Mouse (Mus musculus): ENCODE measurements around the gene Gtsf1.
A peak's percentile ranks its signal among the peaks of the same experiment; 100 is the strongest.

Gtsf1 gene

DNA sequence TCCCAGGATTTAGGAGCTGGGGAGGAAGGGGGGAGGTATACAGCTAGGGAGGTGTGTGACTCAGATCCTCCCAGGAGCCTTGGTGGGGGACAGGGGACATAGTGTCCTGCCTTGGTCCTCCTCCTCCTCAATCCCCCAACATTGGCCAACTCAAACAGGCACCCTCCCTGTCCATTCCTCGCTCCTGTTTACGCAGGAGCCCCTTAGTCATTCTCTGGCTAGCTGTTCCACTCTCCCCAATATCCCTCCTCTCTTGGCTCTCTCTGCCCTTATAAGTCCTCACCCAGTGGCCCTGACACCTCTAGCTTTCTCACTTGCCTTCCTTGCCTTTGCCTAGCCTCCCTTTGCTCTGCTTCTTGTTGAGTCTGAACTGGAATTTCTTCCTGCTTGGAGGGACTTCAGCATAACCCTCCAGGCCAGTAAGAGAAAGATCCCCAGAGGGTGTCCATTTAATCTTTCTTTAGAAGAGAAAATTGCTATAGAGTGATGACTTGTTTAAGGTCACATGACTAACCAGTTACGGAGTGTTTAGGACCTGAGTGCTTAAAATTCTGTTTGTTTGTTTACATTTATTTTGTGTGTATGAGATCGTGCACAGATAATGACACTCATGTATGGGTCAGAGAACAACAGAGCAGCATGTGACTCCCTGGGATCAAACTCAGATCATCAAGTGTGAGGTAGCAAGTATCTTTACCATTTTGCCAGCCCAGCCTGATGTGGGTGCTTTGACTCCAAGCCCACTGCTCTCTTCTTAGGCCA, 61.9 kb downstream of the Gtsf1 start:
- Histone ChIP-seq H3K36me3 (ENCODE audit: control insufficient read depth, insufficient read depth, low read length, poor library complexity, severe bottlenecking) (no peaks in the 10 kb centered on the region), H3K27me3 (ENCODE audit: control insufficient read depth, insufficient read depth, low read length, poor library complexity, severe bottlenecking) (no peaks in the 10 kb centered on the region)
- DNase-seq (ENCODE audit: low read depth, low spot score): no peak

DNA sequence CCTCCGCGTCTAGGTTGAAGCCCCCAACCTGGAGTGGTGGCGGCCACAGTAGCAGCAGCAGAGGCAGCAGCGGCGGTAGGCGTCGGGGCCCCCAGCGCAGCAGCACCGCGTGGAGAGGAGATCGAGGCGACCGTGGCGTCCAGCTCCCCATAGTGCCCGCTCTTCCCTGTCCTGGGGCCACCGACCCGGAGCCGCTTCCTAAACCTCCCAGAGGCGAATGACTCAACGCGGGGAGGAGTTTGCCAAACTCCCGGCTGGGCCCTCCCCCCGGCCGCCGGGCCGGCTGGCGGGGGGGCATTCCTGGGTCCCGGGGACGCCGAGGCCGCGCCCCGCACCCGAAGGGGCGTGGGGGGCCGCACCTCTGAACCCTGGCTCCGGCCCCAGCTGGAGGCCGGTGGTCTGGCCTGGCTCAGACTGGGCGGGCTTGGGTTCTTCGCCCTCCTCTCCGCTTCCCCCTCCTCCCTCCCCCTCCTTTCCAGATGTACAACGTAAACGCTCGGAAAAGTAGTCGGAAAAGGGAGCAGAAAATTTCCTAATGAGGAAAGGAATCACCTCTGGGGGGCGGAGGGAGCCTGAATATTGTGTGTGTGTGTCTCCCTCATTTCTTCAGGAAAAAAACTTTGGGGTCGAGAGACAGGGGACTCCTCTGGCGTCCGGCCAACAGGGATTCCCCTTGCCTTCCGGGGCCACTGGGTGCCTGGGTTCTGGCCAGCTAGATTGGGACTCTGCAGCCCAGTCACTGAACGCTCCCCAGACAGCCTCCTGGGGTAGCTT, 63.7 kb downstream of the Gtsf1 start, which contains the start of gene Itga5:
TSS of gene Itga5 (minus strand) at position 388 of the 774 bp plus-strand sequence.
- H3K27me3 ChIP-seq (ENCODE audit: control insufficient read depth, insufficient read depth, low read length, poor library complexity, severe bottlenecking): no peaks in the 10 kb centered on the region
- H3K36me3 ChIP-seq (ENCODE audit: control insufficient read depth, insufficient read depth, low read length, poor library complexity, severe bottlenecking): no peaks in the 10 kb centered on the region
- DNase-seq (ENCODE audit: low read depth, low spot score): peak; percentile 21

DNA sequence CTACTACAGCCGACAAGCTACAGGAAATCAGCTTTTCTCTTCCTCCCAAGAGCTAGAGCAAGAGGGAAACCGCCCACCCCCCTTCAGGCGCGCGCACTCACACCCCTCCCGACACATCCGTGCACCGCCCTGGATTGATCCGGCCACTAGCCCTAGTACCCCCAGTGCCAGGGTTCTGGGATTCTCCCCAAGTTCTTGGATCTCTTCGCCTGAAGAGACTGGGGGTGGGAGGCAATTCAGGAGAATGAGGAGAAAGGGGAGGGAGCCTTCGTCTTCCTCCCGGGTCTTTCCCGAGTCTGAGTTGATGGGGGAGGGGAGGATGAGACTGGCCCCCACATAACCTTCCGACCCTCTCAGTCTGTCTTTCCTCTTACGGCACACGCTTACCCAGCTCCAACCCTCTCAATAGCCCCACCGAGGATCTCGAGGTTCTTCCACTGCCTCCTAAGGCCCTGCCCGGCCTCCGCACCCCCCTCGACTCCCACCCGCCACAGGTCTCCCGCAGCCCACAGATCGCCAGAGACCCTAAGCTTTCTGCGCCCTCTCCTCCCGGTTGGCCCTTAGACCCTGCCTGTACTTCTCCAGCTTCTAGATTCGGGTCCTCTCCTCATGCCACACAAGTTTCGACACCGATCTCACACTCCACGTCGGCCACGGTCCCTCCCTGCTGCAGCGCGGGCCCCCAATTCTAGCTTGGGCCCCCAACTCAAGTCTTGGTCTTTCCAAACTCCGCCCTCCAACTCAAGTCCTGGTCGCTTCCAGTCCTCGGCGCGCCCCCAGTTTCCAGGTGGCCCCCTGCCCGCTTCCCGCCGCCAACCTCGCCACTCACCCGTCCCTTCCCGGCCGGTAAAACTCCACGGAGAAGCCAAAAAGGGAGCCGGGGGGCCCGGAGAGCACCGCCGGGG, 64.5 kb downstream of the Gtsf1 start:
- H3K27me3 ChIP-seq (ENCODE audit: control insufficient read depth, insufficient read depth, low read length, poor library complexity, severe bottlenecking): no peaks in the 10 kb centered on the region
- DNase-seq (ENCODE audit: low read depth, low spot score): peak; percentile 24
- H3K36me3 ChIP-seq (ENCODE audit: control insufficient read depth, insufficient read depth, low read length, poor library complexity, severe bottlenecking): no peaks in the 10 kb centered on the region

DNA sequence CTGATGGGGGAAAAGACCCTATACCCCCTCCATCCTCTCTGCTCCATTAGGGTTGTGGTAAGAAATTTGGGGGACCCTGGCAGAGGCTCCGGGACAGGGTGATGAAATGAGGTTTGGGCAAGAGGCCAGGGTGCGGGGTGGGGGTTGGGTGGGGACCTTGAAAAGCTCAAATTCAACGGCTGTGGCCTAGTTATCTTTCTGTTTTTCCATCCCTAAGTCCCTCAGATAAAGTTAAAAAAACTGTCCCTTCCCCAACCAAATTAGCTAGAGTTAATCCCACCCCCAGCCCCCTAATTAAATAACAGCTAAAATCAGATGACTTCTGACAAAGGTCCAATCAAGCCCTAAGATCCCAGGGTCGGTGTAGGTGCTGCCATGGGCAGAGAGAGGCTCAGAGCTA, 65.5 kb downstream of the Gtsf1 start:
- no peaks in the 10 kb centered on the region for H3K36me3 ChIP-seq (ENCODE audit: control insufficient read depth, insufficient read depth, low read length, poor library complexity, severe bottlenecking)
- no peaks in the 10 kb centered on the region for H3K27me3 ChIP-seq (ENCODE audit: control insufficient read depth, insufficient read depth, low read length, poor library complexity, severe bottlenecking)
- DNase-seq (ENCODE audit: low read depth, low spot score): no peak

DNA sequence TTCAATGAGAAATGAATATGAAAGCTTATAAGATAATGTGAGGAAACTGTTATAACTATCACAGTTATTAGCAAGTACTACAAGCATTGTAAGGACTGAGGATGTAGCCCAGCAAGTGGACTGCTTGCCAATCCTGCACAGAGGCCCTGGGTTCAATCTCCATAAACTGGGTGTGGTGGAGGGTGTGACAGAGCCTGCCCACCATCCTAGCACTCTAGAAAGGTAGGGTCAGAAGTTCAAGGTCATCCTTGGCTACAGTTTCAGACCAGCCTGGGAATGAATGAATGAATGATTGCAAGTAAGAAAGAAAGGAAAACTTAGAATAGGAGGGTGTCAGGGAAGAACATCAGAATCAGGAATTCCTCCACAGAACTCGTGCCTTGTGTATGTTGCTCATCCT, 66.5 kb downstream of the Gtsf1 start:
- DNase-seq (ENCODE audit: low read depth, low spot score): no peak
- H3K36me3 ChIP-seq (ENCODE audit: control insufficient read depth, insufficient read depth, low read length, poor library complexity, severe bottlenecking): no peaks in the 10 kb centered on the region
- H3K27me3 ChIP-seq (ENCODE audit: control insufficient read depth, insufficient read depth, low read length, poor library complexity, severe bottlenecking): no peaks in the 10 kb centered on the region

DNA sequence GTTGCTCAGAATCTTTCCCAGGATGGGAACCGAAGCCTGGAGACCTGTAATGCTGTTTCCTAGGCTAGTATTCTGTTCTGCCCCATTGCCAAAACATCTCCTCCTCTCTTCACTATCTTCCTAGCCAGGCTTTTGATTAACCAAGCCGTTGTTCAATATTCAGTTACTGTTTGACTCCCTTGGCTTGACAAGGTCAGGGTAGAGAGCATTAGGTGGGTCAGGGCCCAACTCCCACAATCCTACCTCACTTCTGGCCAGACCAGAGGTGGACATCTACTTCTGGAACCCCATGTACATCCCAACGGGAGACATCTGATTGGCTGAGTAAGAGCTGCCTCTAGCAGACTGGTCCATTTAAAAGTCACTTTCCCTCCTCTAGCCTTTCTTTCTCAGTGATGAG, 67.3 kb downstream of the Gtsf1 start:
- Histone ChIP-seq H3K27me3 (ENCODE audit: control insufficient read depth, insufficient read depth, low read length, poor library complexity, severe bottlenecking) (no peaks in the 10 kb centered on the region), H3K36me3 (ENCODE audit: control insufficient read depth, insufficient read depth, low read length, poor library complexity, severe bottlenecking) (no peaks in the 10 kb centered on the region)
- DNase-seq (ENCODE audit: low read depth, low spot score): no peak

DNA sequence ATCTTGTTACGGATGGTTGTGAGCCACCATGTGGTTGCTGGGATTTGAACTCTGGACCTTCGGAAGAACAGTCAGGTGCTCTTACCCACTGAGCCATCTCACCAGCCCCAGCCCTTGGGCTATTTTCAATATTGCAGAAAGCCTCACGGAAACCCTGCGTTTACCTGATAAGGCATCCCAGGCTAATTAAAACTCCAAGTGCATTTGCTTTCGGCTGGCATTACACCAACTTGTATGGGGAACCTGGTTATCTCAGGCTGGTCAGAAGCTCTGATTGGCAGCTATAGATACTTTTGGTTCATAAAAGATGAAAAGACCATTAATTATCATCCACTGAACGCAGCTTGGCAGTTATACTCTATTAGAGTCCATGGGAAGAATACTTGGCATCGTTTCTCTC, 67.9 kb downstream of the Gtsf1 start:
- no peak for DNase-seq (ENCODE audit: low read depth, low spot score)
- Histone ChIP-seq H3K36me3 (ENCODE audit: control insufficient read depth, insufficient read depth, low read length, poor library complexity, severe bottlenecking) (no peaks in the 10 kb centered on the region), H3K27me3 (ENCODE audit: control insufficient read depth, insufficient read depth, low read length, poor library complexity, severe bottlenecking) (no peaks in the 10 kb centered on the region)

DNA sequence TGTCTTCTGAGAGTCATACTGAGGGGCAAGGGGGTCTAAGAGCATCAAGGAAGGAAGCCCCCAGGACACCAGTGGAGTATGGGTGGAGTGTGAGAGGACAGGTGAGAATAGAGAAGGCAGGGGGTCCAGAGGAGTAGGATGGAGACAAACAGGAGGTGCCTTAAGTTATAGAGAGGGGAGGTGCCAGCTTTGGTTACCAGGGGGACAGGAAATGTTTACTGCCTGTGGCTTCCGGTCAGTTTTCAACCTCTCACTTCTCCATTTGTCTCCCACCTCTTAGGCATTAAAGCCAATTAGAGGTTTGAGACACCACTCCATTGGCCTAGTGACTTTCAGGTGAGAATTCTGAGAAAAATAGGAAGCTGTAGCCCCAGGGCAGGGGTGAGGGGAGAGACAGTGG, 69.0 kb downstream of the Gtsf1 start:
- DNase-seq (ENCODE audit: low read depth, low spot score): peak; percentile 56
- Histone ChIP-seq H3K36me3 (ENCODE audit: control insufficient read depth, insufficient read depth, low read length, poor library complexity, severe bottlenecking) (no peaks in the 10 kb centered on the region), H3K27me3 (ENCODE audit: control insufficient read depth, insufficient read depth, low read length, poor library complexity, severe bottlenecking) (no peaks in the 10 kb centered on the region)

DNA sequence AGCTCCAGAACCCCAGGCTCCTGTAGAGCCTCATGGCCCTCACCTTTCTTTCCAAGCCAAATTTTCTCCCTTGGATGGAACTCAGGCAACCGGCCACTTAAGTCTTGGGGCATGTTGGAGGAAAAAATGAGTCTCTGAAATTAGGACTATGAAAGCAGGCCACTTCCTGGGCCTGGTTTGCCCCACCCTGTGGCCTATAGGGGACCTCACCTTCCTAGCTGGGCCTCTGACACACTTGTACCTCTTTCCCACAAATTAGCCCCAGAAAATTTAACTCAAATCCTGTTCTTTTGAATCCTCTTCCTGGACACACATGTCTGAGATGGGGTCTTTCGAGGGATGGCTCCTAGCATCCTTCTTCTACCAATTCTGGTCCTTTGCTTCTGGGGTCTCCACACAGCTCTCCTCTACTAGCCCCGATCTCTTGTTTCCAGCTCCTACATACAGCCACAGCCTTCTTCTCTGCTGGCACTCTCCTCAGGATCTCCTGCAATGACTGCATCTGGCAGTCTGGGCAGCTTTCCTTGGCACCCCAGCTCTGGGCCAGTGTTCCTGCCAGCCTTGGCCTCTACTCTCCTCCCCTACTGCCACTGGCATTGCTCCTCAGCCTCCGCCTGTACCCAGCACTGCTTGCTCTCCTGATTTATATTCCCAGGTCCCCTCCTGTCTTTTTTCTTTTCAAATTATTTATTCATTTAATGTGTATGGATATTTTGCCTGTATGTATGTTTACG, 70.2 kb downstream of the Gtsf1 start:
- Histone ChIP-seq H3K27me3 (ENCODE audit: control insufficient read depth, insufficient read depth, low read length, poor library complexity, severe bottlenecking) (no peaks in the 10 kb centered on the region), H3K36me3 (ENCODE audit: control insufficient read depth, insufficient read depth, low read length, poor library complexity, severe bottlenecking) (no peaks in the 10 kb centered on the region)
- no peak for DNase-seq (ENCODE audit: low read depth, low spot score)

DNA sequence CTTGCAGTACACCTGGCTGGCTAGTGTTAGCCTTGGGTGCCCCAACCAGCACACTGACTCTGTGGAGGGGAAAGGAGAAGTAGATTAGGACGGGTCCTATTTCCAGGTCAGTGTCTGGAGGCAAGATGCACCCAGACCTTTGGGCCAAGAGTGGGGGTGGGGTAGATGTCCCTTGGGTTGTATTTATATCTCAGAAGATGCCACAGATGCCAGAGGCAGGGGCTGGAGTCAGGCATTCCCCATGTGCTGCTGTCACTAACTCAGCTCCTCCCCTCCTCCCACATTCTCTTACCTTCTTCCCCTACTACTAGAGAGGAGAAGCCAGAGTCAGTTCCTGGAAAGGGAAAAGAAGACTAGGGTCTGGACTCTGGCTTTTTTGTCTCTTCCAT, 71.2 kb downstream of the Gtsf1 start:
- Histone ChIP-seq H3K36me3 (ENCODE audit: control insufficient read depth, insufficient read depth, low read length, poor library complexity, severe bottlenecking) (no peaks in the 10 kb centered on the region), H3K27me3 (ENCODE audit: control insufficient read depth, insufficient read depth, low read length, poor library complexity, severe bottlenecking) (no peaks in the 10 kb centered on the region)
- DNase-seq (ENCODE audit: low read depth, low spot score): no peak

DNA sequence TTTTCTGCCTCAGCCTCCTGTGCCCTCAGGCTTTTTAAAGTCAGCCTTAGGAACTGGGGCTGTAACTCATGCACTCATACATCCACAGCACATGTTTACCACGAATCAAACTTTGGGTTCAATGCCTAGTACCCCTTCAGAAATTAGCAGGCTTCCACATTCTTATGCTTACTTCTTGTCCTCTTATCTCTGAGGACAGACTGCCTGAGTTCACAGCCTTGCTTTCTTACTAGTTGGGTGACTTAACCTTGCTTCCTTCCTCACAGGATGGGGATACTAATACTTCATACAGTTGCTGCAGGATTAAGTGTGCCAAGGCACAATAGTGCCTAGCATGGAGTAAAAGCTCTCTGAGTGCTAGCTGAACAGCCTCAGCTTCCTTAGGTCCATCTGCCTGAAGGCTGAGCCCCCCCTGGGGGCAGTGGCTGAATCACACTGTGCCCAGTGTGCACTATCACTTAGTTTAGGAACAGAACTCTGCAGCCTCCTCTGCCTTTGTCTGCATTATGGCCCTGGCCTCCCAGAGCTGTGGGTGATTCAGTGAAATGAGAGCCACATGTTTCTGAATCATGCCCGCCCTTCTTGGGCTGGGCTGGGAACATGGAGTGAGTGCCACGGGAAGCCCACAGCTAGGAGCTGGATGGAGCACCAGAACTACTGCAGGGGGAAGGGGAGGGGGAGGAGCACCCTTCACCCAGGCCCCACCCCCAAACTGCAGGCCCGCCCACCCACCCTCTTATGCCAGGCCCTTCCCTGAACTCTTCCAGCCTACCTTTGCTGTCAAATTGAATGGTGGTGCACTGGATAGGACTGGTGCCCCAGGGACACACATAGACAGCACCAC, 71.8 kb downstream of the Gtsf1 start:
- DNase-seq (ENCODE audit: low read depth, low spot score): no peak
- no peaks in the 10 kb centered on the region for H3K27me3 ChIP-seq (ENCODE audit: control insufficient read depth, insufficient read depth, low read length, poor library complexity, severe bottlenecking)

DNA sequence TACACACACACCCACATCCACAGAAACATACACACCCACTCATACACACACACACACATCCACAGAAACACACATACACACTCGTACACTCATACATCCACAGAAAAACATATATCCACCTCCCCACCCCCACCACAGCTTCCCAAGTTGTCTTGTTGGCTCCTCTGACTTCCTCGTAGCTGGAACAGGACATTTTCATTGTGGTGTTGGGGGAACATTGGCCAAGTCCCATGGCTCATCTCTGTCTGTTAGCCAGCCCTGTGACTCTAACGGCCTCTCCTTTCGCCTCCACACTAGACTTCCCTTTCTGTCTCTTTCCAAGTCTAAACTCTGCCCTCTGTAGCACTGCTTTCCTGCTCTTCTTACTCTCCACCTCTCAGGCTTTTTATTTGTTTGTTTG, 72.5 kb downstream of the Gtsf1 start:
- H3K36me3 ChIP-seq (ENCODE audit: control insufficient read depth, insufficient read depth, low read length, poor library complexity, severe bottlenecking): no peaks in the 10 kb centered on the region
- H3K27me3 ChIP-seq (ENCODE audit: control insufficient read depth, insufficient read depth, low read length, poor library complexity, severe bottlenecking): no peaks in the 10 kb centered on the region
- DNase-seq (ENCODE audit: low read depth, low spot score): no peak

More for the DNA sequence above, 71.8 kb downstream of the Gtsf1 start:
- H3K36me3 ChIP-seq (ENCODE audit: control insufficient read depth, insufficient read depth, low read length, poor library complexity, severe bottlenecking): no peaks in the 10 kb centered on the region

DNA sequence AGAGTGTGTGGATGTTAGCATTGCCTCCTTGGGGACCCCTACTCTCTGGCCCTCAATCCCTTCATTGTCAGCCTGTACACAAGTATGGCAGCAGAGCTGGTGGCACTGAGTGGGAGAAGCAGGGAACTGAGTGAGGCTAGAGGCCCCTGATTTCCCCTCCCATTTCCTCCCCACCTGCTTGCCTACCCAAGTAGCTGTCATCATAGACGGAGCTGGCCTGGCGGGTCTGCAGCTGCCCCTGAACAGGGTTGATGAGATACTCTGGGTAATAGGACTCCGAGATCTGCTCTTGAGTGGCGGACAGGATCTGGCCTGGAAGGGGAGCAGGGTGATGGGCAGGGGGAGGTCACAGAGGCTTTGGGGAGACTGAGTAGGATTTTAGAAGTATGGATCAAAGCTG, 74.1 kb downstream of the Gtsf1 start:
- Histone ChIP-seq H3K27me3 (ENCODE audit: control insufficient read depth, insufficient read depth, low read length, poor library complexity, severe bottlenecking) (no peaks in the 10 kb centered on the region), H3K36me3 (ENCODE audit: control insufficient read depth, insufficient read depth, low read length, poor library complexity, severe bottlenecking) (no peaks in the 10 kb centered on the region)
- DNase-seq (ENCODE audit: low read depth, low spot score): no peak
